Mouse (Mus musculus) gastrocnemius, postnatal 36 days (tissue): ENCODE results near the gene Akap3. TPM values are rescaled to one million over a fixed set of nuclear protein-coding genes. Genes with fewer than 3 reads are reported as not detected.

Experiments
- DNase-seq, 2 experiments: peaks; one replicate each; pipeline ENCODE4 v3.0.0; 2022
- intact Hi-C: fragments of 180-260 bp; cut with DNase I; formaldehyde crosslinking; loops from one replicate; pipeline ENCODE4 v1.15.1; 2025
- long read RNA-seq, 2 experiments: library from polyadenylated mRNA; stranded (forward); transcript quantifications; one replicate each; pipeline ENCODE4 v2.0.0; 2021
- total RNA-seq, 2 experiments: library from RNA; stranded (reverse); gene quantifications; 2 replicates each; pipeline ENCODE4 v1.2.3; 2021

Gene Akap3
- total RNA-seq = not detected
- long read RNA-seq, experiment 1 = 0 reads
- long read RNA-seq, experiment 2 = 0 reads

GRCm38 (mm10) chr6:126852881-126853280 is at the start of gene Akap3:
Gene Akap3, plus strand, starts transcription at chr6:126853098.
- intact Hi-C loops = no loop called here
- no peak for DNase-seq

- intact Hi-C loops = no loop called here
- no peak for DNase-seq
Observed at GRCm38 (mm10) chr6:126806783-126807182, 46.1 kb upstream of the Akap3 start.

DNA sequence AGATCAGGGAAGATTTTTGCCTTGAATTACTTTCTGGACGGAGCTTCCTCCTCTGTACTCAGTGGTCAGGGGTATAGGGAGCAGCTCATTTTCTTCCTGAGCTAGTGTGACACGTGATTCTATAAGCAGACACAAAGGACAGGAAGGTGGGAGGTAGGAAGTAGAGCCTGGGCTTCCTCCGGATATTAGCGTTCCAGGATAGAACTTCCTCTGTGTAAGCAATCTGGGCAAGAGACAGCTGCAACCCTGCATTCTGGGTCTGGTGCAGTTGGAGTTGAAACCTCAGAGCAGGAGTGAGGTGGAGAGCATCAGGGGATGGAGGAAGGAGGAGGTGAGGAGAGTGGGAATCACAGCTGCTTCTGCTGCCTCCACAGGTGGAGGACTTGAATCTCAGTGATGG is 44.8 kb upstream of the Akap3 start:
- intact Hi-C loops = no loop called here
- no peak for DNase-seq

GRCm38 (mm10) chr6:126808561-126808960 is 44.3 kb upstream of the Akap3 start:
- intact Hi-C loops = no loop called here
- no peak for DNase-seq

DNA sequence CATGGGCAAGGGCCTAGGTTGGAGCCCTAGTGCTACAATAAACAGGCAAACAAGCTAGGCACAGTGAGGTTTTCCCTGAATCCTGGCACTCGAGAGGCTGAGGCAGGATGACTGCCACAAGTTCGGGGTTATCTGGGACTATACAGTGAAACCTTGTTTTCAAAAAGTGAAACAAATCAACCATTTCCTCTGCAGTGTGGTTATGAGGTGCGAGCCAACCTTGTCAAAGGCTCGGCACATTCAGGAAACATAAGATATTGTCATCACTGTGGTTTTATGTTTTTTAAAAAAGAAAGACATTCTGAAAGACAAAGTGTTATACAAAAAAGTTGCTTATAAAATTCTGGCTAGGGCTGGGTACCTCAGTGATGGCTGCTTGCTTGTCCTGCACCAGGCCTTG is 41.4 kb upstream of the Akap3 start:
- intact Hi-C loops = no loop called here
- DNase-seq = no peak

DNA sequence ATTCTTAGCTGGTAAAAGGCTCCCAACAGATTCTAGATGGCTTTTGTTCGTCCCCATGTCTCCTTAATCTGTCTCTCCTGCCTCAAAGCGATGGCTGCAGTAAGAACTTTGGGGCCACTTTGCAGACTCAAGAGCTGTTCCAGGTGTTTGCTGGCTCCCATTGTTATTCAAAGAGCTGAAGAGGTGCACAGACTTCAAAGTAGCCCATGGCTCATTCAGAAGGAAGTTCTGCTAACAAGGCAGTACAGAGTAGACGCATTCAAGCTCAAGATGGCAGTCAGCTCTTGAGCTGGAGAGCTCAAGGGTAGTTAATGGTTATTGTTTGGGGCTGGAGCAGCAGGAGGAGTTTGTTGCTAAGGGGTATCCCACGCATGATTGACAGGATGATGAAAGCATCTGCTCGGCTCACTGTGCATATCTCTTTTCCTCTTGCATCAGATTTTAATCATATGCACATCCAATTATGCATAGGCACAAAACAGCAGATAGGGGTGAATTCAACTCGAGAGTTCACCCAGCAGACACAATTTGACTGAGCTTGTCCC is 37.6 kb upstream of the Akap3 start:
- DNase-seq = no peak
- intact Hi-C loops = no loop called here

- no peak for DNase-seq
Observed at GRCm38 (mm10) chr6:126816338-126816737, 36.6 kb upstream of the Akap3 start.

DNA sequence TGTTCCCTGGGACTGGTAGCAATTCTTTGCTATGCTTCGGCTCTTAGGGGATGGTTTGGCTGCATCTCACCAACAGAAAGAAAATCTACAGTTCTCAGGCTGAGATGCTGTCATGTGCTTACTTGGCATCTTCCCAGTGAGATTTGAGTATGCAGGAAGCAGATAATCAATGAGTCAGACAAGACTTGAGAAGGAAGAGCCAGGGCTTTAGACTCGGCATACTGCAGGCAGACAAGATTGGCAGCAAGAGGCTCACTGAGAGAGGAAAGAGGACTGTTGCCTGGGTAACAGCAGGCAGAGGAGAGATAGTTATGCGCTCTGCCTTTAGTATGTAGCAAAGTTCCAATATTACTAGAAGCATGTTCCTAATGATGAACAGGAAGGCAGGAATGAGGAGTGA is 29.8 kb upstream of the Akap3 start:
- DNase-seq = no peak
- intact Hi-C loops = no loop called here

More at GRCm38 (mm10) chr6:126816338-126816737, 36.6 kb upstream of the Akap3 start:
- intact Hi-C loops = no loop called here

- no peak for DNase-seq
- intact Hi-C loops = no loop called here
Observed at GRCm38 (mm10) chr6:126836628-126837027, 16.3 kb upstream of the Akap3 start.

DNA sequence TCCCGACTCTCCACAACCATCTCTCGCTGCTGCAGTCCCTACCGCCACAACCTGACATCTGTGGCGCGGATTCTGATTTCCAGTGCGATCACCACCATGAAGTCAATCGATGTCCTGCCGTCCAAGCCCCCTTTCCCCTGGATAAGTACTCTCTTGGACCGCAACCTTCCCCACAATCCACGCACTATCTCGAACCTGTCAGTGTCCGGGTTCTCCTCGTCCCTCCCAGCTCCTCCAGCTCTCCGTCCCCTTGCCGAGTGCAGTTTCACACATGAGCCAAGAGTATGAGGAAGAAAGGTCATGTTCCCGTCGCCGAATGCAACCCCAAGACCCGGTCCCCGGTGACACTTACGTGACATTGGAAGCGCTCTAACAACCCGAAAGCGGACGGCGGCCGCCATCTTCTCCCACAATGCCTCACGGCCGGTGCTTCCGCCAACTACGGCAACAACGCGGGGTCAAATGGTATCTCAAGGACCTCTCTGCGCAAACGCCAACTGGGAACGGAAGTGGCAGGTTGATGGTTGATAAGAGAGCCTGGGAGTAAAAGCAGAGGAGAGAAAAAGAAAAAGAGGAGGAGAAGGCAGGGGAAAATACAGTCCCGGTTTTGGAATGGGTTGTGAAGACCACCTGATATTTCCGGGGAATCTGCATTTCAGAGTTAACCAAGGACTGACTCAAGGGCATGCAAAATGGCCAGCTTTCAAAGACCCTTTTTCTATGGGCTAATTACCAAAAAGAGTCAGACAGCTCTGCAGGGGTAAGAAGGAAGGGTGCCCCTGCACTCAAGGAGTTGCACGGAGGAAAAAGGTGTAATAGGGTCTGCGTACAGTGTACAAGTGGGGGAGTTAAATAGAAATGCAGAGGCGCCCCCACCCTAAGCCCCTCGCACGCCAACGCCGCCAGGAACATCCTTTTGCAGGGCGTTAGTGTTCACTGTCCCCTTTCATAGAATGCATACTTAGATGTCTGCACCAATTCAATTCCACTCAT is 3.9 kb upstream of the Akap3 start, which contains the start of gene Ndufa9:
TSS of gene Ndufa9 (minus strand) at position 425 of the 993 bp plus-strand sequence.
- peak; percentile 94 for DNase-seq
- intact Hi-C loops = loop anchor here (5.0 kb wide), 1 partner anchor 88 kb away; the partner anchor contains the start of genes D6Wsu163e and Rad51ap1

DNA sequence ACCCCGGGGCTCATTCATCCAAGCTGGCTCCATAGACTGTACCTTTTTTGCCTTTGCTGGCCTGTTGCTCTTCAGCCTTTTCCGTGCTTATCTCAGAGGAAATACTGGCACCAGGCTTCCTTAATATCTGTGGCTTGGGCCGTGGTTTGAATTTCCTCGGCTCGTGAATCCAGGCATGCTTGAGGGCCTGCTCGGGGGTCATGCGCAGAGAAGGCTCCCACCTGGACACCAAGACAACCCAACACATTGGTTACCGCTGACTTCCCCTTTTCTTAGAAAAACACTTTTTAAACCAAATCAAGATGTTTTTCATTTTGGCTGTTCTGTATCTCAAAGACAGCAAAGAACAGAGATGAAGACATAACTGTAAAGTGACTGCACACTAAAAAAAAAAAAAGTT is 24.2 kb downstream of the Akap3 start:
- intact Hi-C loops = no loop called here

GRCm38 (mm10) chr6:126907378-126907777 is 54.5 kb downstream of the Akap3 start:
- intact Hi-C loops = no loop called here
- no peak for DNase-seq

More for the DNA sequence above, 24.2 kb downstream of the Akap3 start:
- no peak for DNase-seq

- intact Hi-C loops = no loop called here
- DNase-seq = no peak
Observed at GRCm38 (mm10) chr6:126907876-126908275, 55.0 kb downstream of the Akap3 start.

DNA sequence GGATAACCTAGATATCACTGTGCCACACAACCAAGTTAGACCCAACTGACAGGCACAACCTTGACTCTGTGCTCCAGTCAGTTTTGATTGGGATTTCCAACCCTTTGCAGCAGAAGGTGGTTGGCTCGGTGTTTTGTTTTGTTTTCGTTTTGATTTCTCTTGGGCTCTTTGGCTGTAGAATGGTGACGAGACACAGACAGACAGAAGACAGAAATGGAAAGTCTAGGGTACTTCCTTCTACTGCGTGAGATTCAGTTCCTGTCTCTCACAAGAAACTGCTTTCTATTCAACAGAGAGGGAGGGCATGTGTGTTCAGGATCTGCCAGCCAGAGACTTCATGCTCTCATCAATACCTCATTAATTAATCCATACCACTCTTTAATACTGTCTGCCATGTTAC is 57.8 kb downstream of the Akap3 start:
- intact Hi-C loops = no loop called here

DNA sequence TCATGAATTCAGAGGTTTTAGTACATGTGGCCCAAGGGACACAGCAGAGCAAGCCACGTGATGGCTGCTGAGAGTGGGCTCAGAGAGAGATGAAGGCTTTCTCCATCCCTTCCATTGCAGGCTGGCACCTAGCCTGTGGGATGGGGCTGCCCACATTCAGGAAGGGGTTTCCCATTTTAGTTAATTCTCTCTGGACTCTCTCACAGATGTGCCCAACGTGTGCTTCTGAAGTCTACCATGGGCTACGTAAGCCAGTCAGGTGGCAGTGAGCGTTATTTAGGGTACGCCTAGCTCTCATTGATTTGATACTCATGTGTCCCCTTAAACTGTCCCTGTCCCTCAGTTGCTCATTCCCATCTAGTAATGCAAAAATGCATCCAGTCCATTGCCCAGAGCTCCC is 62.0 kb downstream of the Akap3 start:
- intact Hi-C loops = no loop called here

More for the DNA sequence above, 57.8 kb downstream of the Akap3 start:
- DNase-seq = no peak

DNA sequence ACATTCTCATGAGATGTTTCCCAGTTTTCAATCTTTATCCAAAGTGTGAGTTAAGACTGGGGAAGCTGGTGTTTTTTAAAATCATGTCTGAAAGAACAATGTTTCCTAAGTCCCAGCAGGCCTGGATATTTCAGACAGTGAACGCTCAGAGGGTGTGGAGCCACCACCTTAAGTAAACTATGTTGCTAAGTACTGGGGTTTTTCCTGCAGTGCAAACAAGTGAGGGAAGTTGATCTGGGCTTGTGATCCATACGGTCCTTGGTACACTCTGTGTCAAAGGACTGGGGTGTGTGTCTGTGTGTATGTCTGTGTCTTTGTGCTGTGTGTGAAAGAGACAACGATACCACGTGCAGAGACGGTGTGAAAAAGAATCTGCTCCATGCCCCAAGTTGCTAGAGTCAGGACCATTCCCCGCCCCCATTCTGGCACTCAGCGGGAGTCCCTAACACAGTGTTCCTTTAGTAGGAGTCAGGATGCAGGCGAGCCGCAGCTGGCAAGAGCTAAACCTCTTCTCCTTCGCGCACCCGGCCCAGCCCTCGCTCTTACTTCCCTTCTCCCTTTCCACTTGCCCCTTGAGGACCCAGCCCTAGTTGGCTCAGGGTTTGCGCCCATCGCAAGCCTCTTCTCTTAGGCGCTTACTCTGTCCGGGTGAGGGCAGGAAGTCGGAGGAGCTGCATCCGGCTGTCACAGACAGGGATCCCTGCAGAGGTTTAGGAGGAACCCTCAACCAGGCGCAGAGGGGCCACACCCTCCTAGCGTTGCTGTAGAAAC is 68.4 kb downstream of the Akap3 start, which contains the start of gene Dyrk4:
TSS of gene Dyrk4 (minus strand) at position 729 of the 771 bp plus-strand sequence.
- peak in 1 of 2 experiments; percentile 22 for DNase-seq

More for the DNA sequence above, 62.0 kb downstream of the Akap3 start:
- DNase-seq = no peak

More for the DNA sequence above, 68.4 kb downstream of the Akap3 start, which contains the start of gene Dyrk4:
- intact Hi-C loops = no loop called here
